Mouse (Mus musculus): ENCODE measurements around the gene Gm2075. TPM values are rescaled to one million over a fixed set of nuclear protein-coding genes. Genes with fewer than 3 reads are reported as not detected.

The Gm2075 gene
- polyA plus RNA-seq, 1 experiment from 2014 or later, result not detected

Other genes with a start within 250 kb of the Gm2075 start
- gene Gm21319, start 236.1 kb upstream of the Gm2075 start, polyA plus RNA-seq (2014; fragmentation: Nextera tagmentation; extraction: Ambion mirVana), result not detected in 2 replicates
- gene Gm21936, start 216.3 kb upstream of the Gm2075 start, polyA plus RNA-seq (2014; fragmentation: Nextera tagmentation; extraction: Ambion mirVana), result not detected in 2 replicates
- not detected in 2 replicates for gene BB287469, start 195.3 kb upstream of the Gm2075 start, polyA plus RNA-seq (2014; fragmentation: Nextera tagmentation; extraction: Ambion mirVana)
- not detected in 2 replicates for gene Gm2001, start 169.5 kb upstream of the Gm2075 start, polyA plus RNA-seq (2014; fragmentation: Nextera tagmentation; extraction: Ambion mirVana)
- gene Gm2016, start 137.8 kb upstream of the Gm2075 start, polyA plus RNA-seq (2014; fragmentation: Nextera tagmentation; extraction: Ambion mirVana), result not detected in 2 replicates
- not detected in 2 replicates for gene Gm2022, start 116.5 kb upstream of the Gm2075 start, polyA plus RNA-seq (2014; fragmentation: Nextera tagmentation; extraction: Ambion mirVana)
- not detected in 2 replicates for gene Gm2035, start 92.0 kb upstream of the Gm2075 start, polyA plus RNA-seq (2014; fragmentation: Nextera tagmentation; extraction: Ambion mirVana)
- gene Gm2042, start 57.8 kb upstream of the Gm2075 start, polyA plus RNA-seq (2014; fragmentation: Nextera tagmentation; extraction: Ambion mirVana), result not detected in 2 replicates
- gene Gm6803, start 6.9 kb downstream of the Gm2075 start, polyA plus RNA-seq (2014; fragmentation: Nextera tagmentation; extraction: Ambion mirVana), result not detected in 2 replicates
- not detected in 2 replicates for gene Gm2056, start 15.2 kb downstream of the Gm2075 start, polyA plus RNA-seq (2014; fragmentation: Nextera tagmentation; extraction: Ambion mirVana)
- gene Gm16368, start 71.8 kb downstream of the Gm2075 start, polyA plus RNA-seq (2014; fragmentation: Nextera tagmentation; extraction: Ambion mirVana), result not detected in 2 replicates
- not detected in 2 replicates for gene Gm10436, start 170.3 kb downstream of the Gm2075 start, polyA plus RNA-seq (2014; fragmentation: Nextera tagmentation; extraction: Ambion mirVana)
- gene Gm8332, start 238.3 kb downstream of the Gm2075 start, polyA plus RNA-seq (2014; fragmentation: Nextera tagmentation; extraction: Ambion mirVana), result not detected in 2 replicates

Measured in midbrain, embryonic 11.5 days (tissue).